Mouse (Mus musculus): ENCODE results near the gene Sh3tc1.

Gene Sh3tc1

DNA sequence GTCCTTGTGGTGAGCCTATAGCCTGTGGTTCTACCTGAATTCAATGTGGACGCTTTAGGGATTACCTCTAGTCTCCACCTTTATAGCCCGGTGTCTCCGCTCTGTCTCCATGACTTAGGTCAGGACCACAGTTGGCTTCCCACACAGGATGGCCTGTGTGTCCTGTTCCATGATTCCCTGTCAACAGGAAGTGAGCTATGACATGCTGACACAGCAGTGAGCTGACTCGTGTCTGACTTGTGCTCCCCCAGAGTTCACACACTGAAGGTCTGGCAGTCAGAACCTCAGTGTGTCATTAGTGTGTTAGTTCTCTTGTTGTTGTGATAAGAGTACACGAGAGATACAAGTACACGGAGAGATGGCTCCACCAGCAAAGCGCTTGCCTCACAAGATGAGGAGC, 11.2 kb upstream of the Sh3tc1 start:
- DNase-seq: no peak

DNA sequence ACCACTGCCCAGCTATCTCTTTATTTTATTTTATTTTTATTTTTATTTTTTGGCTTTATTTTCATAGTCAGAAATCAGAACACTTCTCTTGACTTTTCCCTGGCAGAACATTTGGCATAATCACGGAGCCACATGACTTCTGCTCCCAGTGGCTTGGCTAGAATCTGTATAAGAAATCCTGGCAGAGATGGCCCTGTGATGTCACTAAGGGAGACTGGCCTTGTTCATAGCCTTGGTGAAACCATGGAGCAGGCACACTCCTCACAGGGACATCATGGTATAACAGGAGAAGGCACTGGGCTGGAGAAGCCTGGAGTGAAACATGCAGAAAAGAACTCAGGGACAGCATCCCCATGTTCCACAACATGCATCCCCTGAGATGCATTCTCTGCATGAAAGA, 10.2 kb upstream of the Sh3tc1 start:
- no peak for DNase-seq

DNA sequence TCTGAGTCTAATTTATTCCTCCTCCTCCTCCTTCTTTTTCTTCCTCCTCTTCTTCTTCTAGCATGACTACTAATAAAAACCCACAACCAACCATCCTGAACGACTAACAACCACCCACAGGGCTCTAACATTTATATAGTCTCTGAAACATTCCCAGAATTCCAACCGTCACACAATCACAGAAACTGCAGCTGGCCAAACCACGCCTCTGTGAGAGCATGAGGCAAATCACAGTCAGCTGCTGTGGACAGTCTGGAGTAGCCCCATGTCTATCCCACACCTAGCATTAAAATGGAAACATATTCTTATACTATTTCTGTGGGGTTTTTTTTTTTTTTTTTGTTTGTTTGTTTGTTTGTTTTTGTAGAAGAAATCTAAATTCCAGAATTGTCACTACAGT, 9.6 kb upstream of the Sh3tc1 start:
- no peak for DNase-seq

DNA sequence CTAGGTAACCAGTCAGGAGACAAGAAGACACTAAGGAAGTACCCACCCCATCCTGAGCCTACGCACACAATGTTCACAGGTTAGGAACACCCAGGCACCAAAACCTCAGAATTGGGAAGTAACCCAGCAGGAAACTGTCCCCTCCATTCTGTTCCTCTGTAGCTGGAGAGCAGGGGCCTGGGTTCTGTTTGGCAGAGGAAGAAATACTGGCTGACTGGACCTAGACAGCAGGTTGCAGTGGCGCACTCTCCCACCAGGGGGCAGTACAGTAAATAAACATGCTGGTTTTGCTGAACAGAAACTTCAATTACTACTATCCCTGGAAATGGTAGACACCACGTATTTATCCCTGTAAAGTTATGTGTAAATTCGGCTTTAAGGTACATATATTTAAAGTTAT, 7.1 kb upstream of the Sh3tc1 start:
- peak; percentile 89 for DNase-seq

DNA sequence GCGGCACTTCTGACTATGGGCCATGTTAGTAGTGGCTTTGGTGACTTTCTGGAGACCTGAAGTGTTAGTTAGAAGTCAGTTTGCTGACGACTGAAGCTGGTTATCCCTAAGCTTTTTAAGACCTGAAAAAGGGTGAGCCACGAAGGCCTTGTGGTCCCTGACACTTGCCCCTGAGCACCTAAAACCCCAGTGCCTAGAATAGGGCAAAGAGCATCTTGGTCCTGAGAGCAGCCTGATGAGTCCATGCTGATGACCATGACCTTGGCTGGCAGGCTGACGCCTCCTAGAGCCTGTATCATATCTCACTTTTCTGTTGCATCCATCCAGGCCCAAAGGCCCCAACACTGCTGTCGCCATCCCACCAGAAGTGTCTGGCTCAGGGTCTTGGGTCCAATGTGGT, 5.6 kb upstream of the Sh3tc1 start:
- no peak for DNase-seq

DNA sequence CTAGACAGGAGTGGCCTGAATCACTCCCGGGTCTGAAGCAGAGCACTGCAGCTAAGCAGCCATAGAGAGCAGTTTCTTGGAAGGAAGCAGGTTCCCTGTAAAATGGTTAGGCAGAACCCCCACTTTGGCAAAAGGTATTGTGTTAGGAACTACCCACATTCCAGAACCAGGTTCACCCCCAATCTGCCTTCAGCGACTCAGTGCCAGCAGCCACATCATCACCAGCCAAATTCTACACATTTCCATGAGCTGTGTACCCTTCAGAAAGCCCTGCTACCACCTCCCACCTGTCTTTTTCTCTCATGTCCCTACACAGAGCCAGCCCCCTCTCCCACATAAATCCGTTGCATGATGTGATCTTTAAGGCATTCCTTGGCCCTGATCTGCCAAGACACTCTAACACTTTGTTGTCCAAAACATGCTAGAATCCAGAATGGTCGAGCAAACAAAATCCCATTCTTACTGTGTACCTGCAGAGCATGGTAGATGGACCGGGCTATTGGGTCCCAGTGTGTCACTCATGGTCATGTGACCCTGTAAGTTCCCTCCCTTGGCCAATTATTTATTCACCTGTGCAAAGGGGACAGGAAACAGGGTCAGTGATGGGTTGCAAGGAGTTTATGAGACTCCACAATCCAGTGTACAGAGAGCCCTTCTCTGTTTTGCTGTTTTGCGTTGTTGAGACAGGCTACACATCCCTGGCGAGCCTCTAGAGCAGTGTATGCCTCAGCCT, 4.4 kb upstream of the Sh3tc1 start:
- no peak for DNase-seq

DNA sequence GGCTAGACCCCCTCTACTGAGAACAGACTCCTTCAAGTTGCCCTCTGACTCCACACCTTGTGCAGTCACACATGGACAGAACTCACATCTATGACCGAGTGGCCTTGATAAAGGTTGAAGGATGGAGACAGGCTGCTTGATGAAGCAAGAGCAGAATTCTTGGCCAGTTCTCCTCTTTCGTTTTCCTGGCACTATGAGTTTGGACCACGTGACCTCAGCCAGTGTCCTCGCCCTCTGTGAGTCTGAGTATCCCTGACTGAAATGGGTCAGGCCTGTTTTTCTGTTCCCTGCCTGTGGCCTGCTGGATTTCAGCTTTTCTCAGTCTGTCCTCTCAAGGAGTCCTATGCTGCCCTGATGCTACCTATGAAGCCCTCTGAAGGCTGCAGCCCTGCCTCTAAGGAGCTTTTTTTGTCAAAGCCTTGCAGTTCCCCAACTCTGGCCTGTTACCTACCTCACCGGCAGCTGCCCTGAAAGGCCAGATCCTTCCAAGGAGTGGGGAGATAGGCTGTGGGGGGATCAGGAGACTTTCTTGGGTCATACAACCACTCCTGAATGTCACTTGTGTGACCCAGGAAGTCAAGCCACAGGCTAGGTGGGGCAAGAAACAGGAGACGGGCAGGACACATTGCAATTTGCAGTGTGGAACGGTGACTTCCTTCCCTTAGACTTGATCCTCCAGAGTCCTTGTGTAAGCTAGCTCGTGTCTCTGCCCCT, 3.6 kb upstream of the Sh3tc1 start:
- no peak for DNase-seq

DNA sequence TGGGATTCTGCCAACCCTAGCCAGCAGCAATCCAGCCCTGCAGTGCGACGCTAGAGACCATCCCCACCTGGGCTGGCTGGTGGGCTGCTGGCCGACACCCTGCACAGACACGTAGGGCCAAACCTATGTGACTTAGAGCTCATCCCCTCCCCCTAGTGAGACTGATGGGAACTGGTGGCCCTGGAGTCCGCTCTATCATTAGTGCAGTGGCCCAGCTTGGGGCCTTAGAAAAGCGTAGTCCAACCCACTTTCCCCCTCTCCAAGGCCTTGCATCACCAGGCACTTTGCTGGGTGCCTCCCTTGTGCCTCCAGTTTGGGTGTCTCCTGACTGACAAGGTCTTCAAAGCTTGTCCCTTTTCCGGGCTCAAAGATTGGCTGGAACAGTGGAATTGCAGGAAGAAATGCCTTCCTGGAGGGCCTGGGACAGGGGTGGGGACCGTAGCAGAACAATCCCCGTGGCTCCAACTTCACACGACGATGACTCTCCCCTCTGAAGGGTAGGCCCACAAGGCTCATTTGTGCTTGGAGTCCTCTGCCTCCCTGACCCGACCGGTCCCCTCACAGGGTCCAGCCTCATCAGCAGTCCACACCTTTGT, 1.5 kb upstream of the Sh3tc1 start:
- no peak for DNase-seq

DNA sequence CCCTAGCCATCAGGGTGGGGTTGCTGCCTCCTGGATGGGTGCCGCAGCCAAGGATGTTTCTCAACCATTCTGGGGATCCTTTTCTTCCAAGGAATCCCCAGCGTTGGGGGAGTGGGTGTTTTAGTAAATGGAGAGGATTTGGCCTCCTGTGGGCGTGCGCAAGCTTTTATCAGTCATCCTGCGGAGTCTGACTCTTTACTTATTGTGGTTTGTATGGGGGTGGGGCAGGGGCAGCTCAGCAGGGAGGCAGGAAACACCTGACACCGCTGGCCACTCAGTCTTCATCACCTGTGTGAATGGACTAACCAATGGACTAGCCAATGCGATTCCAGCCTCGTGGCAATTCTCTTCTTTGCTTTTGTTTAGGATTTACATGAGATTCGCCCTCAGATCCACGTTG, 929 bp upstream of the Sh3tc1 start:
- no peak for DNase-seq

DNA sequence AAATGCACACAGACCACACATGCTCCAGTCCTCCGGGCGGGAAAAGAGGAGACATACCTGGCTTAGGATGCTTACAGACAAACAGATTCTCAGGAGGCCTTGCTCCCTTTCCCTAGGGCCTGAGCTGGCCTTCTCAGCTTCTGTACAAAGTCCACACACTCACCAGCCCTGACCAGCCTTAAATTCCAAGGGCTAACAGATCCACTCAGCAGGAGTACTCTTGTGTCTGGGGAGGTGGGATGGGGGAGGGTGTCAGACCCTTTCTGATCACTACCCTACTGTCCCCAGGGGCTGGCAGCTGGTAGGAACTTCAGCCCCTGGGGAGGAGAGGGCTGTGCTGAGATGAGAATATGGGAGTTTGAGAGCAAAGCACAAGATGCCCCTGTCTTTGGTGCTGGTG, 782 bp downstream of the Sh3tc1 start:
- DNase-seq: peak; percentile 64

DNA sequence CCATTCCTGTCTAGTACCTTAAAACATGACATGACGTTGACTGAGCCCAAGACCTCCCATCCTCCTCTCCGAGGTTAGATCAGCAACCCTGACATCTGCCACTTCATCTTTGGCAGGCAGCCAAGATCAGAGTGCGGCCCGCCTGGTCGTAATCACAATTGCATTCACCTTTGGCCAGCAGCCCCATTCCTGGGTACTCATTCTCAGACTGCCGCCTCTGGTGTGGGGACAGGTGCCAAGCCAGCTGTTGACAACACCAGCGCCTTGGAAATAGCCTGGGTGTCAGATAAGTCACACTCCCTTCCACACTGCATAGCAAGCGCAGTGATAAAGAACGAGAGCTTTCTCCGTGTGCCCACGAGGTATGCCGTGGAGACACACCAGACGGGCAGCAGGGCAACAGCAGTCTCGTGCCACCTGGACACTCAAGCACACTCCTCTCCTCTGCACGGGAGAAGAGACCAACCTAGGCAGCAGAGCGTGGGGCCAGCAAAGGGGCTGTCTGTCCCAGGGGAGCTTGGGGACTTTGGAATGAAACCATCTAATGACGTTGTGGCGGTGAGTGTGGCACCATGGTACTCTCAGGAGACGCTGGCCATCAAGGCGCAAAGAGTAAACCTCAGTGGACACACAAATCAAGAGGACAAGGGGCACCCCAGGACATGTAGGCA, 2.4 kb downstream of the Sh3tc1 start:
- peak; percentile 79 for DNase-seq

DNA sequence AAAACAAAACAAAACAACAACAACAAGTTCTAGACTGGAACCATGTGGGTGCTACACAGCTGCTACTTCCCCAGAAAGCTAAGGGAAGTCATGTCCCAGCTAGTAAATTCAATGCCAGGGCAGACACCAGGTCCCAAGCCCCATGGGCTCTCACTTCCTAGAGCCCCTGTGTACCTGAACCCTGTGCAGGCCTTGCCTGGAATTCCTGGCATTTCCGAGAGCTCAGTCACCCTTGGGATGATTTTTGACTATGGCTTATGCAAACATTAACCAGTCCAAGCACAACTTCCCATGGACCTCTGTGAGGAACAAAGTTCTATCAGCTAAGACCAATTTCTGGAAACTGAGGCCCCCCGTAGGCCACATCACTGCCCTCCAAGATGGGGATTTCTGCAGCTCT, 6.3 kb downstream of the Sh3tc1 start:
- peak; percentile 59 for DNase-seq

DNA sequence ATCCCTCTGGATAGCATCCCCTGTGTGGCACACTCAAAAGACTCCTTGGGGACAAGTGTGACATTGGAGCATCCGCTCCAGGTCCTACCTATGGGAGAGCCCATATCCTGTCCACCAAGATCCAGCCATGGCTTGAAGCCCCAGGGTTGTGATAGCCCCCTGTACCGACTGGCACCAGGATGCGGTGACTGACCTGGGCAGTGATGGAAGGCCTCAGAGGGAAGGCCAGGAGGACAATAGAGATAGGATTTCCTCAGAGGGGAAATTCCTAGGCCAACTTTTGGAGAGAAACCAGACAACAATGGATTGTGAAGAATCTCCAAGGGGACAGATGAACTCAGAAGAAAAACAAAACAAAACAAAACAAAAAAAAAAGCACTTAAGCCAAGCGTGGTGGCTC, 8.8 kb downstream of the Sh3tc1 start:
- DNase-seq: no peak

DNA sequence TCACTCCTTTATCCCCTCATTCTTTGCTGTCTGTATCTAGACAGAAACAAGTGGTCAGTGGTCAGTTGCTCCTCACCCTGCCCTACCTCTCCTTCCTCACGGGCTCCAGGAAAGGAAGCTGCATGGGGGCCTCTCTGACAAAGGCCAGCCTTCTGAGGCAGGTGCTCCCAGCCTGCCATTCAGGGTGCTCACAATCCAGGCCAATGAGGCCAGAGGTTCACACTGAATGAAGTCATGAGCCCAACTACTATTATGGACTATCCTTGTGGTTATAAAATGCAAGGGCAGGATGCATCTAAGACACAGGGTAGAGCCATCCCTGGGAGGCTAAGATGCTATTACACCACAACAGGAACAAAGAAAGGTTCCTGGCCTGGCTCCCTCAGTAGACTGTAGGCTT, 9.2 kb downstream of the Sh3tc1 start:
- no peak for DNase-seq

DNA sequence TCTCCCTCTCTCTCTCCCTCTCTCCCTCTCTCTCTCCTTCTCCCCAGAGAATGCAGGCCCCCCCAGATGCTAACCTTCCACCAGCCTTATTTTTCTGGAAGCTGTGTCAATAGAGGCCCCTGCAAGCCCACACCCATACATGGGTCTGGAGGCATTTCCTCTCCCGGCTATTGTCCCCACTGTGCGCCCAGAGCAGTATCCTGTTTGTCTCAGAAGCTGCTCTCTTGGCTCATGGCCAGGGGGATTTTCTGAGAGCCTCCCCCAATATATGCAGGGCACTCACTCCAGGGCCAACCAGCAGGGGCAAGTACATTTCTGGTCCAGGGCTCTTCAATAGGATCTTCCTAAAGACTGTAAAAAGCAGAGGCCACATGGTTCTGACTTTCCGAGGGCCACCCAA, 9.9 kb downstream of the Sh3tc1 start:
- peak; percentile 85 for DNase-seq

DNA sequence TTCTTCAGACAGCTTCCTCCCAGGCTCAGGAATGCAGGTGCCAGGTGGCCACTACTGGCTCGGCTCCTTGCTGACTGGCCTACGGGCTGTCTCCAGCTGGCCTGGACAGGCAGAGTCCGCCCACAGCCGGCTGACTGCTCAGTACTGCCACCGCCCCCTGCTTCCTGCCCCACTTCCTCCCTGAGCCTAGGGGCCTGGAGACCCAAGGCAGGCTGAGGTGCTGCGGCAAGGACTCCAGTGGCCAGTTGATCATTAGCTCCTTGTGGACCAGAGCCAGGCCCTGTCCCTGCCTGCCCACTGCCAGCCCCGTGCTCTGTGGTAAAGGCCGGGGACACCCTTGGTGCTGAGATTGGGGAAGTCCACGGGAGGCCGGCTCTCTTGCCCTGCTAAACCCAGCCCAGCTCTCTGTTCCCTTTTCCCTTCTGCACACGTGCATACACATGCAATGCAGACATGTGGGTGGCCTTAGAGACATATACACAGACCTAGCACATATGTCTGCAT, 10.8 kb downstream of the Sh3tc1 start:
- peak; percentile 96 for DNase-seq

DNA sequence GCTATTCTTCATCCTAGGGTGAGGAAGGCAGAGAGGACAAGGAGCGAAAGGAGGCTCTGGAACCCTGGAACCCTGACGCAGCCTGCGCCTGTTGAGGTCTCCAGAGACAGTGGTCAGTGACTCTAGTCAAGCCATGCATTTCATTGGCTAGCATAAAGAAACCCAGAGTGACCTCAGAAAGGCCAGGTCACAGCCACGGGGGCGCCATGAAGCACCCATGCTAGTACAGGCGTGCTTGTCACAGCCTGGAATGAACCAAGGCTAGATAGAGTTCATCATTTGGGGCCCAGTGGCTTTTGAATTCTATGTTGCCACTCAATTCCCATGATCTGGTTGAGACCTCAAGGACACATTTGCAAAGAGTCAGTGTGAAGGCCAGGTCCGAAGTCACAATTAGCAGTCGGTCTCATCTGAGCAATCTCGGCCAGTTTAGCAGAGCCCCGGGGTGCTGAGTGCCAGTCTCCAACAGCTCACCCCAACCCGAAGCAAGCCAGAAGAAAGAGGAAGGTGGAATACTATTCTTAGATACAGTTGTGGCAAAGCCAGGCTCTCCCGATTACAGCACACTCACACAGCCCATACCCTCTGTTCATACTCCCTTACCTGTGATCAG, 11.3 kb downstream of the Sh3tc1 start:
- no peak for DNase-seq

DNA sequence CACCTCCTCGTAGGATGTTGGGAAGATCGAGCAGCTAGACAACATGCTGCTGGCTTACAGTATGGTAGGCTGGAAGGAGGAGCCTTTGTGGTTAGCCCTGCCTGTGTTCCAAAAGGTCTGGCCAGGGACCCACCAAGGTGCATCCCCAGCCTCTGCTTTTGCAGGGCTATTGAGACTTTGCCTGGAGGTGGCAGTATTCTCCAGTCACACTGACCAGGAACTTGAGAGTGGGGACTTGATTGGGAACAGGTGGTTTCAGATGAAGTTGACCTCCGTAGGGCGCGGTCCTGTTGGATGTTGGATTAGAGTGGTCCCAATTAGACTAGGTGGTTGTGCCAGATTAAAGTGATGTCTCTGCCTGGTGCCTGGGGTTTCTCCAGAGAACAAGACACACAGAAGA, 12.3 kb downstream of the Sh3tc1 start:
- DNase-seq: no peak

DNA sequence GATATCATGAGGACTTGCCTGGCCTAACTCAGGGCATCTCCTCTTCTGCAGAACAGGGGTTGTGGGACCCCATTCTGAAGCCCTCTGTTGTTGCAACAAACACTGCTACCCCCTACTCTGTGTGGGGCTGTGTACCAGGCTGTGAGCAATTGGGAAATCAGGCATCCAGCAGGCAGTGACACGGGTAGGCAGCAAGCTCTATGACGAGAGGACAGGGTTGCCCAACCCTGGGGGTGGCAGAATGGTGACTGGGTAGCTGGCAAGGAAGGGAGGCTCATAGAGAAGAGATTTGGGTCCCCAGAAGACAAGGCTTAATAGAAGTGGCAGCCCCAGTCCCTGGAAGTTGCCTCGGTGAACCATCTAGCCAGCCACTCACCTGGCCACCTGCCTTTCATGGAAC, 13.9 kb downstream of the Sh3tc1 start:
- DNase-seq: no peak

DNA sequence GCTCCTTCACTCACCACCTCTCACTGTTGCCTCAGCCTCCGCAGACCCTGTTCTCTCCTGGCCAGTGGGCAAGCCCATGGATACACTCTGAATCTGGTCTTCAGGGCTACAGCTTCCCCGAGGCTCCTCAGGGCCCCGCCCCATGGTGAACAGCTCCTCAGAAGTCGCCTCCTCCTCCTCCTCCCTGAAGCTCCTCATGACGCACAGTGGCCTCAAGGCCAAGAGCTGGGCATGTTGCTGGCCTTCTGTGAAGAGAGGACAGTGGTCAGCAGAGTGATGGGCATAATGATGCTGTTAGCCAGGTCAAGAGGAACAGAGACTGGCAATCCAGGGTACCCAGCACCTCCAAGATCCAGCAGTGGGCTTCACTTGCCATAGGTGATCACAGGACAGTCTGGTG, 15.9 kb downstream of the Sh3tc1 start:
- DNase-seq: no peak

DNA sequence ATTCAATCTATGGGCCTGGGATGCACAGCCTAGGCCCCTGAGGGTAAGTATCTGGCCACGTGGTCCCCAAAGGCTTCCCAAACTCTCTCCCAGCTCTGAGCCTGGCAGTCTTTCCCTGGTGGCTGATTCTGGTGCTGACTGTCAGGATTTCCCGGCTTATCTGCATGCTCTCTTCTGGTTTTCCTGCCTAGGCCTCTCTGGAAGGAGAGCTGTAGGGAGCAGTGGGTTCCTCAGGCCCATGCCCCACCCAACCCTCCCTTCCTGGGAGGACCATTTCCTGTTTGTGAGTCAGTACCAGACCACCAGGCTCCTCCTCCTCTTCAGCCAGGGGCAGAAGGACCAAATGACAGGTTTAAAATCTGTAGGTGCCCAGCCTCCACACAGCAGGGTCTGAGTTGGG, 17.1 kb downstream of the Sh3tc1 start:
- no peak for DNase-seq

DNA sequence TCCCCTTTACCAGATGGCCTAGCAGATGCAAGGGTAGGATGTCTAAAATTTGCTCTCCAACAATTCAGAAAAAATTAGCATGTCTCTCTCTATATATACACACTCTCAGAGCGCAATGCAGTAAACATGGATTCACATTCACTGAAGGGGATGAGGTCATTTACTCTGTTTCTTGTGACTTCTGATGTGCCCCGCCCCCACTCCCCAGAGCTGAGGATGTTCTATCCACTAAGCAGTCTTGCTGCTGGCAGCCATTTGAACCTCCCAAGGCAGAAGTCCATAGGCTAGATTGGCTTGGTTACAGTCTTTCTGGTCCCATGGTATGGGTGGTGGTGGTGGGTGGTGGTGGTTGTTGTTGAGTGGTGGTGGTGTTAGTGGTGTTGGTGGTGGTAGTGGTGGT, 17.9 kb downstream of the Sh3tc1 start:
- no peak for DNase-seq

DNA sequence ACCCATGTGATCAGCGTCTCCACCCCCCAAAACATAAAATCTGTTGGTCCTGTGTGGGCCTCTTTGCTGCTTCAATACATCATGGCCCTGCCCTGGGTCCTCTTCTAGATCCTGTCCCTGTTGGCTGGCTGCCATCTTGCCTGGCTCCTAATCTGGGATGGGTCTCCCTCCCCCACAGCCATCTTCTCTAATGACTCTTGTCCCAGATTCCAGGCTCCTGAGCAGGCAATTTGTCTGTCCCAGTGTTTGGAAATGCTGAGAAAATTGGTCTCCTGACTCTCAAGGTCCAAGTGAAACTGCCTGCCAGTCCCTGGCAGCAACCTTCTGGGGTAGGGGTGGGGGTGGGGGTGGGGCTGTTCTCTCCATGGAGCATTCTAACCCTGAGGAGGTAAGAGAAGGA, 19.9 kb downstream of the Sh3tc1 start:
- DNase-seq: peak; percentile 74
